Mouse (Mus musculus): ENCODE results near the gene Ifi209. TPM values are rescaled to one million over a fixed set of nuclear protein-coding genes. Genes with fewer than 3 reads are reported as not detected.

Gene Ifi209
- polyA plus RNA-seq (2017; shearing (Covaris generic)) = 109 TPM

GRCm38 (mm10) chr1:173630622-173631021 lies at the start of gene Ifi209:
Gene Ifi209, plus strand, starts transcription at chr1:173630917.

GRCm38 (mm10) chr1:173598838-173599494 lies 31.8 kb upstream of the Ifi209 start, which contains the start of gene Ifi213:
Gene Ifi213, minus strand, starts transcription at chr1:173599274.

GRCm38 (mm10) chr1:173673458-173674097 lies 42.9 kb downstream of the Ifi209 start, which contains the start of gene Ifi208:
Gene Ifi208, plus strand, starts transcription at chr1:173673675.

Other genes starting within 250 kb of the Ifi209 start
- gene Ifi206, start 139.9 kb upstream of the Ifi209 start, polyA plus RNA-seq (2017; shearing (Covaris generic)) = 67.5 TPM
- gene Ifi214, start 95.0 kb upstream of the Ifi209 start, polyA plus RNA-seq (2017; shearing (Covaris generic)) = 28.3 TPM
- gene Ifi213, start 31.6 kb upstream of the Ifi209 start, polyA plus RNA-seq (2017; shearing (Covaris generic)) = 89.8 TPM
- gene Ifi208, start 42.8 kb downstream of the Ifi209 start, polyA plus RNA-seq (2017; shearing (Covaris generic)) = 105 TPM
- not detected for gene Ifi207, start 110.8 kb downstream of the Ifi209 start, polyA plus RNA-seq (2017; shearing (Covaris generic))
- not detected for gene Ifi204, start 136.0 kb downstream of the Ifi209 start, polyA plus RNA-seq (2017; shearing (Covaris generic))

All from naive thymus-derived CD4-positive, alpha-beta T cell, adult 5 months (primary cell).